Mouse (Mus musculus): Measurements from ENCODE around the gene Gm12216. TPM values are rescaled to one million over a fixed set of nuclear protein-coding genes. Genes with fewer than 3 reads are reported as not detected.

The Gm12216 gene
- polyA plus RNA-seq, 1 experiment, result 1.6 TPM

DNA sequence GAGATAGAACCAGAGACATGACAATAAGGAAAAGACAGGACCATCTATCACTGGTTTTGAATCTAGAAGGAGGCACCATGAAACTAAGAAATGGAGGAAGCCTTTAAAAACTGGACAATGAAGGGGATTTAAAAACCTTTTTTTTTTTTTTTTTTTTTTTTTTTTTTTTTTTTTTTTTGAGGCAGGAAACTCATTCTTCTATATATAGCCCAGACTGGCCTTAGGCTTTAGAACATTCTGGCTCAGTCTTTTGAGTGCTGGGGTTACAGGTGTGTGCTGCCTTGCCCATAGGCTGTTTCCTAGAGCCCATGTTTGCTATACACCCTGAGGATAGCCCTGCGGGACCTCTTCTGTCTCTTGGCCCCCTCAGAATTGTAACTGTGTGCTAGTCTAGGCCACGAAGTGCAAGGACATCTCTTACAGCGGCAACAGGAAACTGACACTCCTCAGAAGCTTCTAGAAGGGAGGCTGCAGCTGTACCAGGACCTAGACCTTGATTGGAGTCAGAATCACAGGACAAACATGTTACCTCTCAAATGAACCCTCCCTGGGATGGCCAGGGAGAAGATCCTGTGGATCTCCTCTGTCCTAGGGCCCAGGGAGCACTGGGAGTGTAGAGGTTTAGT, 73.6 kb downstream of the Gm12216 start:
- Histone ChIP-seq H3K4me3 (no peak overlapping the region), H3ac (ENCODE audit: control insufficient read depth, insufficient read length) (no peak overlapping the region), H3K79me2 (ENCODE audit: control insufficient read depth, insufficient read depth) (no peaks in the 10 kb centered on the region), H3K36me3 (ENCODE audit: control insufficient read depth, insufficient read depth) (no peaks in the 10 kb centered on the region), H3K27me3 (ENCODE audit: control insufficient read depth, insufficient read depth, insufficient read length) (no peaks in the 10 kb centered on the region), H3K4me2 (ENCODE audit: low read depth) (no peak overlapping the region)
- no peak for TF ChIP-seq TCF12 (IDR thresholded peaks at IDR 0.05; ENCODE audit: insufficient read depth, poor library complexity, severe bottlenecking)
- TF ChIP-seq SRF (IDR thresholded peaks at IDR 0.05; ENCODE audit: control insufficient read depth, insufficient read length, low read depth), result no peak
- TF ChIP-seq CEBPB (IDR thresholded peaks at IDR 0.05; ENCODE audit: insufficient read depth, poor library complexity, severe bottlenecking), result no peak
- TF ChIP-seq USF1 (IDR thresholded peaks at IDR 0.05; ENCODE audit: low read depth), result no peak
- no peak for TF ChIP-seq MAX (IDR thresholded peaks at IDR 0.05; ENCODE audit: low read depth)
- no peak for TF ChIP-seq MYOG (IDR thresholded peaks at IDR 0.05; ENCODE audit: control insufficient read depth in 1 of 3, insufficient read depth in 1 of 3, insufficient read length in 2 of 3, low read depth in 2 of 3)
- no peak for TF ChIP-seq TCF3 (IDR thresholded peaks at IDR 0.05; ENCODE audit: insufficient read length, low read depth)
- TF ChIP-seq MYOD1 (IDR thresholded peaks at IDR 0.05; ENCODE audit: control insufficient read depth in 1 of 3, insufficient read length in 2 of 3, low read depth in 2 of 3), result no peak
- TF ChIP-seq REST (IDR thresholded peaks at IDR 0.05; ENCODE audit: insufficient read depth, insufficient read length), result no peak
- TF ChIP-seq E2F4 (IDR thresholded peaks at IDR 0.05; ENCODE audit: insufficient read depth), result no peak
- TF ChIP-seq POLR2AphosphoS2 (IDR thresholded peaks at IDR 0.05; ENCODE audit: insufficient read length, low read depth), result no peak
- no peak for TF ChIP-seq POLR2A (IDR thresholded peaks at IDR 0.05; ENCODE audit: insufficient read length, low read depth)

DNA sequence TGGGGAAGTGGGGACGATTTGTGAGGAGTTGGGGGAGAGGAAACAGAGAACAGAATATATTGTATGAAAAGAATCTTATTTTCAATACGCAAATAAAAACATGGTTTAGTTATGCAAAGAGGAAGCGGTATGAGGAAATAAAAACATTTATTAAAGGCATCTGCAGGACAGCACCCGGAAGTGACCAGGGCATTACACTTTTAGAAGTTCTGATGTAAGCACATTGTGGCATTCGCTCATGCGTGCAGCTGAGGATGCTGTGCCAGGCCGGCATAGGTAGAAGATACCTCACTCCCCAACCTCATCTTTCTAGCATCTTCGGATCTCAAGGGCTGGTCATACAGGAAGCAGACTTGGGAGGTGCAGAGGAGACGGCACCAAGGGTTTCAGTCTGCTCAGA, 75.8 kb downstream of the Gm12216 start:
- no peak for TF ChIP-seq POLR2AphosphoS2 (IDR thresholded peaks at IDR 0.05; ENCODE audit: insufficient read length, low read depth)
- TF ChIP-seq MYOD1 (IDR thresholded peaks at IDR 0.05; ENCODE audit: control insufficient read depth in 1 of 3, insufficient read length in 2 of 3, low read depth in 2 of 3), result no peak
- TF ChIP-seq TCF12 (IDR thresholded peaks at IDR 0.05; ENCODE audit: insufficient read depth, poor library complexity, severe bottlenecking), result no peak
- no peak for TF ChIP-seq MAX (IDR thresholded peaks at IDR 0.05; ENCODE audit: low read depth)
- no peak for TF ChIP-seq SRF (IDR thresholded peaks at IDR 0.05; ENCODE audit: control insufficient read depth, insufficient read length, low read depth)
- no peak for TF ChIP-seq E2F4 (IDR thresholded peaks at IDR 0.05; ENCODE audit: insufficient read depth)
- TF ChIP-seq CEBPB (IDR thresholded peaks at IDR 0.05; ENCODE audit: insufficient read depth, poor library complexity, severe bottlenecking), result no peak
- no peak for TF ChIP-seq TCF3 (IDR thresholded peaks at IDR 0.05; ENCODE audit: insufficient read length, low read depth)
- TF ChIP-seq MYOG (IDR thresholded peaks at IDR 0.05; ENCODE audit: control insufficient read depth in 1 of 3, insufficient read depth in 1 of 3, insufficient read length in 2 of 3, low read depth in 2 of 3), result no peak
- no peak for TF ChIP-seq POLR2A (IDR thresholded peaks at IDR 0.05; ENCODE audit: insufficient read length, low read depth)
- Histone ChIP-seq H3K79me2 (ENCODE audit: control insufficient read depth, insufficient read depth) (no peaks in the 10 kb centered on the region), H3ac (ENCODE audit: control insufficient read depth, insufficient read length) (no peak overlapping the region), H3K4me2 (ENCODE audit: low read depth) (no peak overlapping the region), H3K36me3 (ENCODE audit: control insufficient read depth, insufficient read depth) (peaks cover 12% of the 10 kb centered on the region), H3K27me3 (ENCODE audit: control insufficient read depth, insufficient read depth, insufficient read length) (no peaks in the 10 kb centered on the region), H3K4me3 (no peak overlapping the region)

DNA sequence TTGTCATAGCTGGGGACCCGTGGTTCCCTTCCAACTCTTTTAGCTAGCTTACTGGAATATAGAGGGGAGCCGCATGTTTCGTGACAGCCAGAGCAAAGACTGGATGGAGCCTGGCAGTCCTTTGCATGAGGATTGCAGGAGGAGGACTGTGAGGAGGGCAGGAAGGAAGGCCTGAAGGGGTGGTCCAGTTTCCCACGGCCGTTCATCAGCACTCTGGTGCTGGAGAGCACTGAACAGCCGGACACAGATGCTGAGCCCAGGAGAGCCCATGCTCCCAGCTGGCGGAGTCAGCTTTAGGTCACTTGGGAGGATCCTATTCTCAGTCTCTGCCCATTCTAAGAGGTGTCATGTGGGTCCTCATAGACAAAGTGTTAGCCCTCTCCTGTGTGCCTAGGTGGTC, 77.1 kb downstream of the Gm12216 start:
- no peaks in the 10 kb centered on the region for H3K27me3 ChIP-seq (ENCODE audit: control insufficient read depth, insufficient read depth, insufficient read length)
- no peak for TF ChIP-seq MYOD1 (IDR thresholded peaks at IDR 0.05; ENCODE audit: control insufficient read depth in 1 of 3, insufficient read length in 2 of 3, low read depth in 2 of 3)
- no peak for TF ChIP-seq CEBPB (IDR thresholded peaks at IDR 0.05; ENCODE audit: insufficient read depth, poor library complexity, severe bottlenecking)
- no peak for TF ChIP-seq USF1 (IDR thresholded peaks at IDR 0.05; ENCODE audit: low read depth)
- no peak for TF ChIP-seq MYOG (IDR thresholded peaks at IDR 0.05; ENCODE audit: control insufficient read depth in 1 of 3, insufficient read depth in 1 of 3, insufficient read length in 2 of 3, low read depth in 2 of 3)
- H3K4me2 ChIP-seq (ENCODE audit: low read depth), result no peak overlapping the region
- H3K36me3 ChIP-seq (ENCODE audit: control insufficient read depth, insufficient read depth), result peaks cover 21% of the 10 kb centered on the region
- H3K79me2 ChIP-seq (ENCODE audit: control insufficient read depth, insufficient read depth), result no peaks in the 10 kb centered on the region
- no peak overlapping the region for H3ac ChIP-seq (ENCODE audit: control insufficient read depth, insufficient read length)
- no peak overlapping the region for H3K4me3 ChIP-seq

DNA sequence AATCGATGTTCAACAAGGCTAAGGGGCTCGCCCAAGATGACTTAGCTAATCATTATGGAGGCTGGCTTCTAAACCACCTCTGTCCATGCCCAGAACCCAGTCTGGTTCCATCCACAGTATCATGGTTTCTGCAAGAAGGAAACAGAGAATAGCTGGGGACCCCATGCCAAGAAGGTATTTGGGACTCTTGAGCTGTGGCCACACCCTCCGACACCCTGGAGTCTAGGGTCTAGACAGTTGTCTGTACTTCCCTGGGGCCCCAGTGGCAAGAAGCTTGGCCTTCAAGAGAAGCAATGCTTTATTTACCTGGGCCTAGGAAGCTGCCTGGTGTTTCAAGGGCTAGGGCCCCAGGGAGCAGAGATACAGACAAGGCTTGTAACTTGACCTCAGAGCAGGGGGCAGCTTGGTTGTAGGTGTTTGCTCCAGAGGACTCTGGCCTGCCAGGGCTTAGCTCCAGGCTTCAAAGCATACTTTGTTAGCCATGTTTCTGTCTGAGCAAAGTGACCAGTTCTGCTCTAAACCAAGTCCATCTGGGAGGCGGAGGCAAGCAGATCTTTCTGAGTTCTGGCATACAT, 77.8 kb downstream of the Gm12216 start:
- H3K4me3 ChIP-seq, result no peak overlapping the region
- no peaks in the 10 kb centered on the region for H3K27me3 ChIP-seq (ENCODE audit: control insufficient read depth, insufficient read depth, insufficient read length)
- H3K36me3 ChIP-seq (ENCODE audit: control insufficient read depth, insufficient read depth), result peaks cover 28% of the 10 kb centered on the region
- no peak overlapping the region for H3K4me2 ChIP-seq (ENCODE audit: low read depth)
- no peak overlapping the region for H3ac ChIP-seq (ENCODE audit: control insufficient read depth, insufficient read length)
- TF ChIP-seq SRF (IDR thresholded peaks at IDR 0.05; ENCODE audit: control insufficient read depth, insufficient read length, low read depth) (no peak), POLR2AphosphoS2 (IDR thresholded peaks at IDR 0.05; ENCODE audit: insufficient read length, low read depth) (no peak), TCF12 (IDR thresholded peaks at IDR 0.05; ENCODE audit: insufficient read depth, poor library complexity, severe bottlenecking) (no peak)
- no peaks in the 10 kb centered on the region for H3K79me2 ChIP-seq (ENCODE audit: control insufficient read depth, insufficient read depth)

DNA sequence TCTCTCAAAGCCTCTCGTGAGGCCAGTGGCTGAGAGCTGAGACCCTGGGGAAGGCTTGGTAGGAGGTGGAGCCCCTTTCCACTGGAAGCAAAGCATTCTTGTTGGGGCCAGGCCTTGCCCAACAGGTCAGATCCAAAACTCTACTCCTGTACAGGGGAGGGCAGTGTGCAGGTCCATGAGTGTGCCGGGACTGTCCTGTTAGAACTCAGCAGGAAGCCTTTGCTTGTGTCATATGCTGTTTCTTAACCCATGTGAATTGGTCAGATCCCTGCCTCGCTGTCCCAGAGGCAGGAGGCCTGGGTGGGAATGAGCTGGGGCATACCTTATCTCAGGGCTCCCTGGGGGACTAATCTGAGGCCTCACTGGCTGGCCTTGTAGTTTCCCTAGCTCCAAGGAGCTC, 78.8 kb downstream of the Gm12216 start:
- H3K79me2 ChIP-seq (ENCODE audit: control insufficient read depth, insufficient read depth), result no peaks in the 10 kb centered on the region
- H3K4me2 ChIP-seq (ENCODE audit: low read depth), result no peak overlapping the region
- no peak overlapping the region for H3ac ChIP-seq (ENCODE audit: control insufficient read depth, insufficient read length)
- peaks cover 36% of the 10 kb centered on the region for H3K36me3 ChIP-seq (ENCODE audit: control insufficient read depth, insufficient read depth)
- TF ChIP-seq POLR2A (IDR thresholded peaks at IDR 0.05; ENCODE audit: insufficient read length, low read depth) (no peak), POLR2AphosphoS2 (IDR thresholded peaks at IDR 0.05; ENCODE audit: insufficient read length, low read depth) (peak; percentile 21), MAX (IDR thresholded peaks at IDR 0.05; ENCODE audit: low read depth) (no peak), TCF3 (IDR thresholded peaks at IDR 0.05; ENCODE audit: insufficient read length, low read depth) (no peak), MYOD1 (IDR thresholded peaks at IDR 0.05; ENCODE audit: control insufficient read depth in 1 of 3, insufficient read length in 2 of 3, low read depth in 2 of 3) (no peak)
- H3K27me3 ChIP-seq (ENCODE audit: control insufficient read depth, insufficient read depth, insufficient read length), result no peaks in the 10 kb centered on the region
- no peak overlapping the region for H3K4me3 ChIP-seq

Data from myocyte (in vitro differentiated cells).